In genomic region chr3:15219275-15219674, GRCm38 (mm10) we compare ENCODE assay signal across 19 mouse cellular contexts.
DNase-seq lines count a peak whose midpoint lies in the region; ATAC-seq and TF ChIP-seq lines count a peak whose summit lies in the region.
"Had no signal": no experiment of that assay in that cellular context is flagged by ENCODE, and none has a peak within 500 bp of the region (broad histone marks: within the 10 kb centered on the region; RNA-seq: fewer than 3 reads in every experiment).

No protein-coding gene starts in this region.

- no peaks in the 10 kb centered on the region for H3K9me3 ChIP-seq in liver, embryonic 16.5 days (replicated peaks; ENCODE audit: control insufficient read depth, low read length)
- H3K9me3 ChIP-seq in lung, embryonic 16.5 days (ENCODE audit: control insufficient read depth, low read length) = no peaks in the 10 kb centered on the region
- H3K9me3 ChIP-seq: embryonic facial prominence, embryonic 13.5 days; forebrain, embryonic 12.5 days; heart, embryonic 10.5 days; hindbrain, embryonic 12.5 days had no signal

- 22% methylated on average over 2 of the region's 2 CpGs for WGBS in kidney, adult 2 months
- 66% methylated on average over 2 of the region's 2 CpGs for WGBS in liver, embryonic 16.5 days (ENCODE audit: insufficient replicate concordance)
- WGBS in lung, embryonic 16.5 days = 45% methylated on average over 2 of the region's 2 CpGs

- no peak overlapping the region for H3K4me3 ChIP-seq in kidney, adult 2 months (ENCODE audit: insufficient read depth, low read depth, low read length)
- no peak overlapping the region for H3K4me3 ChIP-seq in liver, embryonic 16.5 days (ENCODE audit: low read depth, low read length)
- no peak overlapping the region for H3K4me3 ChIP-seq in lung, embryonic 16.5 days (ENCODE audit: low read length)
- H3K4me3 ChIP-seq: embryonic facial prominence, embryonic 13.5 days; forebrain, embryonic 12.5 days; heart, embryonic 10.5 days; hindbrain, embryonic 12.5 days had no signal

- peak; percentile 47 for DNase-seq in kidney, adult 2 months
- no peak for DNase-seq in kidney, postnatal 25 days
- no peak for DNase-seq in liver
- DNase-seq in lung, postnatal 25 days (ENCODE audit: low spot score) = no peak
- DNase-seq: adrenal gland, adult 2 months; adrenal gland, postnatal 25 days; cerebellum, adult 18-20 months; cerebellum, adult 9-11 months; cerebellum, postnatal 36 days; heart, adult 18-20 months; heart, postnatal 10 days; heart, postnatal 4 days had no signal

- TF ChIP-seq CTCF in kidney, adult 2 months (conservative IDR thresholded peaks at IDR 0.05; ENCODE audit: insufficient read depth, insufficient read length, low read depth, low read length) = no peak

- H3K36me3 ChIP-seq in kidney, adult 2 months (ENCODE audit: control insufficient read depth, insufficient read depth, low read length) = no peaks in the 10 kb centered on the region
- H3K36me3 ChIP-seq in liver, embryonic 16.5 days (ENCODE audit: control insufficient read depth, insufficient read depth) = no peaks in the 10 kb centered on the region
- no peaks in the 10 kb centered on the region for H3K36me3 ChIP-seq in lung, embryonic 16.5 days (ENCODE audit: control insufficient read depth, insufficient read depth, low read length)
- H3K36me3 ChIP-seq: embryonic facial prominence, embryonic 13.5 days; forebrain, embryonic 12.5 days; heart, embryonic 10.5 days; hindbrain, embryonic 12.5 days had no signal

- no peaks in the 10 kb centered on the region for H3K27me3 ChIP-seq in kidney, adult 2 months (replicated peaks; ENCODE audit: control insufficient read depth, insufficient read depth, low read length)
- no peaks in the 10 kb centered on the region for H3K27me3 ChIP-seq in liver, embryonic 16.5 days (ENCODE audit: control insufficient read depth, insufficient read depth, low read depth, low read length)
- no peaks in the 10 kb centered on the region for H3K27me3 ChIP-seq in lung, embryonic 16.5 days (ENCODE audit: control insufficient read depth, insufficient read depth, low read depth, low read length)
- H3K27me3 ChIP-seq: embryonic facial prominence, embryonic 13.5 days; forebrain, embryonic 12.5 days; hindbrain, embryonic 12.5 days had no signal

- no peak for TF ChIP-seq POLR2A in kidney, adult 2 months (IDR thresholded peaks at IDR 0.05; ENCODE audit: low read depth, low read length)

- no peak overlapping the region for H3K27ac ChIP-seq in kidney, adult 2 months (ENCODE audit: insufficient read depth, low read depth, low read length)
- no peak overlapping the region for H3K27ac ChIP-seq in liver, embryonic 16.5 days (ENCODE audit: low read length)
- no peak overlapping the region for H3K27ac ChIP-seq in lung, embryonic 16.5 days (ENCODE audit: low read length)
- H3K27ac ChIP-seq: embryonic facial prominence, embryonic 13.5 days; forebrain, embryonic 12.5 days; heart, embryonic 10.5 days; hindbrain, embryonic 12.5 days had no signal

- 0 out of 2 replicates have a peak, but pooled peaks cover 3% of the 10 kb centered on the region for H3K4me1 ChIP-seq in kidney, adult 2 months (ENCODE audit: control insufficient read depth, insufficient read depth, low read length)
- H3K4me1 ChIP-seq in liver, embryonic 16.5 days (ENCODE audit: control insufficient read depth, low read depth, low read length) = no peaks in the 10 kb centered on the region
- no peaks in the 10 kb centered on the region for H3K4me1 ChIP-seq in lung, embryonic 16.5 days (replicated peaks; ENCODE audit: control insufficient read depth, insufficient read depth, low read length)
- H3K4me1 ChIP-seq: embryonic facial prominence, embryonic 13.5 days; forebrain, embryonic 12.5 days; heart, embryonic 10.5 days; hindbrain, embryonic 12.5 days had no signal

- peak; percentile 62 for ATAC-seq in liver, embryonic 16.5 days (ENCODE audit: low read depth)
- ATAC-seq in lung, embryonic 16.5 days (ENCODE audit: low read depth) = 0 out of 2 replicates have a peak, but pooled peaks have one; percentile 23
- ATAC-seq: forebrain, embryonic 16.5 days had no signal

- H3K4me2 ChIP-seq in liver, embryonic 16.5 days (ENCODE audit: low read depth, low read length) = no peak overlapping the region
- H3K4me2 ChIP-seq in lung, embryonic 16.5 days (ENCODE audit: low read depth, low read length) = no peak overlapping the region
- H3K4me2 ChIP-seq: embryonic facial prominence, embryonic 13.5 days; forebrain, embryonic 12.5 days; hindbrain, embryonic 12.5 days had no signal

- H3K9ac ChIP-seq in liver, embryonic 16.5 days (ENCODE audit: low read depth, low read length) = no peak overlapping the region
- H3K9ac ChIP-seq in lung, embryonic 16.5 days (ENCODE audit: low read length) = no peak overlapping the region
- H3K9ac ChIP-seq: embryonic facial prominence, embryonic 13.5 days; forebrain, embryonic 12.5 days; hindbrain, embryonic 12.5 days had no signal
